Mouse (Mus musculus) midbrain, postnatal 0 days (tissue): ENCODE measurements around the gene Hid1. TPM values are rescaled to one million over a fixed set of nuclear protein-coding genes. Genes with fewer than 3 reads are reported as not detected.
A peak's percentile ranks its signal among the peaks of the same experiment; 100 is the strongest.

Experiments used
- ATAC-seq: fragments of 200-750 bp; cut with Nextera tagmentation; 2 replicates; pipeline ENCODE4 v1.8.0; 2017; ENCODE audit warnings: moderate number of reproducible peaks, mild to moderate bottlenecking, moderate TSS enrichment, moderate library complexity; ENCODE audit not compliant: low FRiP score
- DNase-seq: peaks from one replicate; pipeline ENCODE4 v3.0.0-alpha.2; 2015; ENCODE audit warnings: low spot score
- H3K27ac ChIP-seq: fragments of 300-500 bp; sonication (generic); 2 replicates; pipeline ENCODE4 v1.5.1; 2014; ENCODE audit warnings: low read depth, mild to moderate bottlenecking, low read length, mixed read lengths
- H3K27me3 ChIP-seq: fragments of 300-500 bp; sonication (generic); 2 replicates; pipeline ENCODE4 v1.6.1; 2014; ENCODE audit warnings: low read length, control low read depth, mixed read lengths; ENCODE audit not compliant: insufficient read depth
- H3K36me3 ChIP-seq: fragments of 300-500 bp; sonication (generic); 2 replicates; pipeline ENCODE4 v1.6.1; 2014; ENCODE audit warnings: low read length, control low read depth, mixed read lengths; ENCODE audit not compliant: insufficient read depth
- H3K4me1 ChIP-seq: fragments of 300-500 bp; sonication (generic); 2 replicates; pipeline ENCODE4 v1.6.1; 2014; ENCODE audit warnings: mild to moderate bottlenecking, control low read depth, antibody characterized with exemption, low read length, mixed read lengths; ENCODE audit not compliant: insufficient read depth
- H3K4me2 ChIP-seq: fragments of 300-500 bp; sonication (generic); 2 replicates; pipeline ENCODE4 v1.6.1; 2014; ENCODE audit warnings: low read depth, mild to moderate bottlenecking, low read length, mixed read lengths; ENCODE audit not compliant: poor library complexity, severe bottlenecking
- H3K4me3 ChIP-seq: fragments of 300-500 bp; sonication (generic); 2 replicates; pipeline ENCODE4 v1.5.1; 2014; ENCODE audit warnings: low read depth, mild to moderate bottlenecking, low read length, moderate library complexity
- H3K9ac ChIP-seq: fragments of 300-500 bp; sonication (generic); replicated peaks from 2 replicates; pipeline ENCODE4 v1.6.1; 2014; ENCODE audit warnings: mild to moderate bottlenecking, low read length, moderate library complexity, mixed read lengths; ENCODE audit not compliant: poor library complexity, severe bottlenecking
- H3K9me3 ChIP-seq: fragments of 300-500 bp; sonication (generic); 2 replicates; pipeline ENCODE4 v1.6.1; 2016; ENCODE audit warnings: low read length, control low read depth
- CTCF ChIP-seq: IDR thresholded peaks from 2 replicates; pipeline ENCODE4 v1.5.1; 2016; ENCODE audit warnings: antibody characterized with exemption, mild to moderate bottlenecking
- WGBS: fragments of 180-500 bp; shearing (Covaris S2); extraction: QIAGEN DNeasy Blood & Tissue Kit; methylation state at CpG from one replicate; pipeline ENCODE4 v1.1.7; 2014; 5-methylcytosine and 5-hydroxymethylcytosine counted together
- polyA plus RNA-seq: library from polyadenylated mRNA; unstranded; fragments of >200 nt; fragmentation: Nextera tagmentation; extraction: Ambion mirVana; gene quantifications from 2 replicates; pipeline ENCODE4 v1.2.1, GENCODE M21; 2015
- total RNA-seq: library from RNA; depleted of rRNA; stranded (reverse); fragments of >200 nt; gene quantifications from 2 replicates; pipeline ENCODE4 v1.2.3, GENCODE M21; 2014; rRNA removed

The Hid1 gene
- total RNA-seq (96.0 and 106 TPM in 2 replicates), polyA plus RNA-seq (65.6 TPM in 2 replicates)

GRCm38 (mm10) chr11:115367395-115367944 is at the start of gene Hid1:
Gene Hid1 (minus strand): TSS chr11:115367756.
- no peaks in the 10 kb centered on the region for H3K27me3 ChIP-seq
- H3K9ac ChIP-seq: peak within 1 kb of the TSS; percentile 87
- no peak for TF ChIP-seq CTCF
- peak within 1 kb of the TSS; percentile 88 for H3K27ac ChIP-seq
- H3K4me1 ChIP-seq: peaks cover 8% of the 10 kb centered on the region; the same call in 1 of the 2 replicates
- WGBS: under 1% methylated on average over 37 of the region's 39 CpGs
- H3K9me3 ChIP-seq: no peaks in the 10 kb centered on the region
- peak within 1 kb of the TSS; percentile 93 for H3K4me2 ChIP-seq
- no peaks in the 10 kb centered on the region for H3K36me3 ChIP-seq
- ATAC-seq (0 out of 2 replicates have a peak, but pooled peaks have one; percentile 15), DNase-seq (peak; percentile 86)
- peak within 1 kb of the TSS; percentile 82 for H3K4me3 ChIP-seq

DNA sequence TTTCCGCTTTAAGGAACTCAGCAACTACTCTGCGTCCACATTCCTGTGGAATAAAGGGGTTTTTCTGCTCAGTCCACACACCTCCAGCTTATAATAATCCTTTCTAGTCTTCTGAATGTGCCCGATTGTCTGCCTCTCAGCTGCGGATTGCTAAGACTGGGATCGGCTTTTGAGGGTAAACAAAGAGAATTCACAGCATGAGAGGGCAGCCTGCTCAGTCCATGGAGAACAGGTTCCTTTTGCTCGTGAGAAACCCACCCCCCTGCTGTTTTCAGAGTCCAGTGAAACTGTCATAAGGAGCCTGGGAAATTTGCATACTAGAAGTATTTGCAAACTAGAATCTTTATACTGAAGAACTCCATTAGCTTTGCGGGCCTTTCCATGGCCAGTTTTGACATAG is 42.0 kb upstream of the Hid1 start:
- peaks cover 19% of the 10 kb centered on the region for H3K36me3 ChIP-seq
- no peak overlapping the region for H3K4me2 ChIP-seq
- peaks cover 8% of the 10 kb centered on the region; the same call in 1 of the 2 replicates for H3K4me1 ChIP-seq
- DNase-seq: no peak
- no peaks in the 10 kb centered on the region for H3K27me3 ChIP-seq
- ATAC-seq: no peak
- H3K4me3 ChIP-seq: no peak overlapping the region
- H3K9ac ChIP-seq: 0 out of 2 replicates have a peak overlapping the region, but pooled peaks have one; percentile 5
- 0 out of 2 replicates have a peak overlapping the region, but pooled peaks have one; percentile 27 for H3K27ac ChIP-seq
- no peaks in the 10 kb centered on the region for H3K9me3 ChIP-seq
- 14% methylated on average over 7 of the region's 7 CpGs for WGBS
- TF ChIP-seq CTCF: no peak

DNA sequence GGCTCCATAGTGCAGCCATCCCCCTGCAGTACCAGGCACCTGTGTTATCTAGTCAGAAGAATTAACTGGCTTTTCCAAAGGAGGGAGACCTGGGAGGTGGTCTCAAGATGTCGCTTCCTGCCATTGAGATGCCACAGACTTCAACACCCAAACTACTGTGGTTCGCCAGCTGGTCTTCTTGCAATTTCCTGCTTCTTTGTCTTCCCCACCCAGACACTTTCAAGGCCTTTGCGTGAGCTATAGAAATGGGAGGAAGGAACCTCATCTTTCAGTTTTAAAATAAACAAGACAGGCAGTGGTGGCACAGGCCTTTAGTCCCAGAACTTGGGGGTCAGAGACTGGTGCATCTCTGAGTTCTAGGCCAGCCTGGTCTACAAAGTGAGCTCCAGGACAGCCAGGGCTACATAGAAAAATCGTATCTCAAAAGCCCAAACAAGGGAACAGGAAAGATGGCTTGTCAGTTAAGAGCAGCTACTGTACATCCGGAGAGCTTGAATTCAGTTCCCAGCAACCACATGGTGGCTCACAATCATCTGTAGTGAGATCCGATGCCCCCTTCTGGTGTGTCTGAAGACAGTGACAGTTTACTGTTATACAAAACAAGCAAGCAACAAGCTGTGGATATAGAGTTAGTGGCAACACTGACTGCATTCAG is 40.8 kb upstream of the Hid1 start:
- no peak for ATAC-seq

DNA sequence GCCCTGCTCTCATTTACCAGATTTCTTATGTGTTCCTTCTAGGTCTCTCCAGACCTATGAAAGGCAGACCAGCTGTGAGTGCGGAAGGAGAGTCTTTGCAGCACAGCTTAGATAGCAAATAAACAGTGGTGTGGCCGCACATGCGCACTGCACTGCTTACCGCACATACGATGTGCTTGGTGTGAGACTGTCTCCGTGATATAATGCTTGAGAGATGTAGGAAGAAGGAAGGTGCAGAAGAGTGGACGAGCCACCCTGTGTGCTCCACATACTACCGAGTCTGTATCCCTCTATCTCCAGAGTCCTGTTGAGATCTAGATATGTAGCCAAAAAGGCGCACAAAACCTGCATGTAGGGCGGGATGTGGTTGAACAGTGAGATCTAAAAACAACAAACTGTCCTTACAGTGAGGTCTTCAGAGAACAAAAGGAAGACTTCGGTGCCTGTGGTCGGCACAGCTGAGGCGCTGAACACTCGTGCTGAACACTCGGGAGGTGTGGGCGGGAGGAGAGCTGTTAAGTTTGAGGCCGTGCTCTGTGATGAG is 39.4 kb upstream of the Hid1 start:
- peaks cover 19% of the 10 kb centered on the region for H3K36me3 ChIP-seq
- no peak overlapping the region for H3K9ac ChIP-seq
- no peaks in the 10 kb centered on the region for H3K27me3 ChIP-seq
- no peak overlapping the region for H3K27ac ChIP-seq
- H3K4me2 ChIP-seq: no peak overlapping the region
- DNase-seq (no peak), ATAC-seq (no peak)
- TF ChIP-seq CTCF: no peak
- H3K9me3 ChIP-seq: no peaks in the 10 kb centered on the region
- H3K4me3 ChIP-seq: no peak overlapping the region
- H3K4me1 ChIP-seq: peaks cover 14% of the 10 kb centered on the region; the same call in 1 of the 2 replicates
- 95% methylated on average over 17 of the region's 17 CpGs for WGBS

More for the DNA sequence above, 40.8 kb upstream of the Hid1 start:
- Histone ChIP-seq H3K27me3 (no peaks in the 10 kb centered on the region), H3K4me1 (peaks cover 9% of the 10 kb centered on the region; the same call in 1 of the 2 replicates), H3K36me3 (peaks cover 19% of the 10 kb centered on the region), H3K4me3 (no peak overlapping the region), H3K27ac (no peak overlapping the region), H3K9me3 (no peaks in the 10 kb centered on the region), H3K4me2 (no peak overlapping the region), H3K9ac (no peak overlapping the region)
- WGBS: 68% methylated on average over 6 of the region's 6 CpGs
- DNase-seq: no peak
- TF ChIP-seq CTCF: peak; percentile 37

DNA sequence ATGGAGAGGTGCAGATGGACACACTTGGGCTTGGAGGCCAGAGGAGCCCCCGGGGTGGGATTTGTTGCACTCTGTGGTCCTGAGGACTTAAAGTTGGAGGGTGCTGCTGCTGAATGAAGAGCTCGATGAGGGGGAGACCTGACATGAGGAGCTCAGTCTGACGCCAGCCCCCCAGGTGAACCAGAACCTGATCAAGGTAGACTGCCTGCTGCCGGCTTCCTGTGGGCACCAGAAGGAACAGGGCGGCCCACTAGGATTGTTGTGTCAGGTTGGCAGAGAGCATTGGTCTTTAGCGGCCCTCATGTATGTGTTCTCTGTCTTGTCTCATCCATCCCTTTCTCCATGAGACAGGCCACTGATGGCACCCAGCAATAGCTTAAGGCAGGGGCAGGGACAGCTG is 38.2 kb upstream of the Hid1 start:
- no peak overlapping the region for H3K9ac ChIP-seq
- H3K4me3 ChIP-seq: no peak overlapping the region
- no peak for TF ChIP-seq CTCF
- no peak for ATAC-seq
- H3K27me3 ChIP-seq: no peaks in the 10 kb centered on the region
- H3K4me2 ChIP-seq: no peak overlapping the region
- H3K27ac ChIP-seq: no peak overlapping the region
- peaks cover 16% of the 10 kb centered on the region for H3K36me3 ChIP-seq
- no peak for DNase-seq
- H3K9me3 ChIP-seq: no peaks in the 10 kb centered on the region
- H3K4me1 ChIP-seq: peaks cover 21% of the 10 kb centered on the region; the same call in 1 of the 2 replicates
- over 99% methylated on average over 6 of the region's 6 CpGs for WGBS
